ENCODE assay signal across 12 mouse cellular contexts in the genomic region with DNA sequence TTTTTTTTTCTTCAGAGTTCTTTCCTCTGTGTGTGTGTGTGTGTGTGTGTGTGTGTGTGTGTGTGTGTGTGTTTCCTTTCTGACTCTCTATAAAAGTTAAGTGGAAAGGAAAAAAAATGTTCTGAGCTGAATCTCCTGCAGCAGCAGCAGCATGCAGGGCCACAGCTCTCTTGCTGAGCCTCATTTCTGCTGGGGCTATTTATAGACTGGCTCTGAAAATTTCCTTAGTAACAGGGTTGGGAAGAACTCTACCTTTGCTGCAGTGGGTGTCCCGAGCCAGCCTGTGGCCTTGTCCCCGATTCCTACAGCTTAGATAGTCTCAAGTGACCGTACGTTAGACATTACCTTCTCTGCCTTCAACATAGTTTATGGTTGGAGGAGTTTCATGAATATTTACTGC.
A peak's percentile ranks its signal among the peaks of the same experiment; 100 is the strongest.
DNase-seq lines count a peak whose midpoint lies in the region; ATAC-seq and TF ChIP-seq lines count a peak whose summit lies in the region.
"Had no signal": no experiment of that assay in that cellular context is flagged by ENCODE, and none has a peak within 500 bp of the region (broad histone marks: within the 10 kb centered on the region; RNA-seq: fewer than 3 reads in every experiment).

No protein-coding gene starts in this region.

- no peak for ATAC-seq in heart, postnatal 0 days (ENCODE audit: insufficient read depth, low read depth)

- DNase-seq in adrenal gland, adult 2 months: peak; percentile 44
- no peak for DNase-seq in adrenal gland, postnatal 14 days
- DNase-seq in heart, postnatal 0 days (ENCODE audit: low spot score): peak; percentile 27
- no peak for DNase-seq in heart, adult 2 months
- DNase-seq in adrenal gland, postnatal 10 days: peak; percentile 12
- DNase-seq in cerebellum, postnatal 25 days: peak; percentile 46 to 54
- no peak for DNase-seq in ovary, adult 18-20 months (ENCODE audit: low spot score)
- DNase-seq in urinary bladder, postnatal 25 days (ENCODE audit: low spot score): no peak
- DNase-seq: gastrocnemius, postnatal 10 days; kidney, adult 18-20 months had no signal

- no peak for TF ChIP-seq POLR2A in heart, adult 2 months (IDR thresholded peaks at IDR 0.05; ENCODE audit: insufficient read depth, low read depth, low read length)

- H3K4me3 ChIP-seq in heart, postnatal 0 days (ENCODE audit: low read depth, low read length): no peak overlapping the region
- no peak overlapping the region for H3K4me3 ChIP-seq in heart, adult 2 months
- H3K4me3 ChIP-seq: embryonic facial prominence, embryonic 15.5 days; liver, embryonic 15.5 days had no signal

- no peak overlapping the region for H3K4me2 ChIP-seq in heart, postnatal 0 days (ENCODE audit: low read depth, low read length)
- H3K4me2 ChIP-seq: embryonic facial prominence, embryonic 15.5 days; liver, embryonic 15.5 days had no signal

- no peak overlapping the region for H3K27ac ChIP-seq in heart, postnatal 0 days (ENCODE audit: low read depth)
- H3K27ac ChIP-seq in heart, adult 2 months: no peak overlapping the region
- H3K27ac ChIP-seq: embryonic facial prominence, embryonic 15.5 days; liver, embryonic 15.5 days had no signal

- intact Hi-C loops in heart, adult 2 months (cut with DNase I): no loop called here

- no peaks in the 10 kb centered on the region for H3K9me3 ChIP-seq in heart, postnatal 0 days (replicated peaks; ENCODE audit: control insufficient read depth, low read length)
- H3K9me3 ChIP-seq: embryonic facial prominence, embryonic 15.5 days; liver, embryonic 15.5 days had no signal

- TF ChIP-seq CTCF in heart, postnatal 0 days (IDR thresholded peaks at IDR 0.05; ENCODE audit: low read depth): no peak
- TF ChIP-seq CTCF in heart, adult 2 months (IDR thresholded peaks at IDR 0.05): no peak

- WGBS in heart, postnatal 0 days: 29% methylated on average over 4 of the region's 4 CpGs
- WGBS in heart, adult 2 months: 46% methylated on average over 4 of the region's 4 CpGs

- H3K79me2 ChIP-seq in heart, adult 2 months (replicated peaks; ENCODE audit: control insufficient read depth, insufficient read depth, low read length): no peaks in the 10 kb centered on the region

- H3K27me3 ChIP-seq in heart, postnatal 0 days (ENCODE audit: control insufficient read depth, insufficient read depth, low read length): no peaks in the 10 kb centered on the region
- H3K27me3 ChIP-seq in heart, adult 2 months (ENCODE audit: control insufficient read depth, insufficient read depth, low read length): no peaks in the 10 kb centered on the region
- H3K27me3 ChIP-seq: embryonic facial prominence, embryonic 15.5 days; liver, embryonic 15.5 days had no signal

- peaks cover 6% of the 10 kb centered on the region; the same call in 1 of the 2 replicates for H3K4me1 ChIP-seq in heart, postnatal 0 days (ENCODE audit: control insufficient read depth, insufficient read depth)
- H3K4me1 ChIP-seq in heart, adult 2 months (ENCODE audit: control insufficient read depth, insufficient read depth, low read length): no peaks in the 10 kb centered on the region; the same call in 1 of the 2 replicates
- H3K4me1 ChIP-seq: embryonic facial prominence, embryonic 15.5 days; liver, embryonic 15.5 days had no signal

- no peak for TF ChIP-seq EP300 in heart, postnatal 0 days (IDR thresholded peaks at IDR 0.05; ENCODE audit: low read depth)
- no peak for TF ChIP-seq EP300 in heart, adult 2 months (IDR thresholded peaks at IDR 0.05; ENCODE audit: insufficient read depth, low read depth, low read length)

- no peak overlapping the region for H3K9ac ChIP-seq in heart, postnatal 0 days (replicated peaks; ENCODE audit: low read depth, low read length)
- no peak overlapping the region for H3K9ac ChIP-seq in heart, adult 2 months (ENCODE audit: low read depth, low read length)
- H3K9ac ChIP-seq: embryonic facial prominence, embryonic 15.5 days; liver, embryonic 15.5 days had no signal

- no peaks in the 10 kb centered on the region for H3K36me3 ChIP-seq in heart, postnatal 0 days (replicated peaks; ENCODE audit: control insufficient read depth, insufficient read depth, low read length)
- no peaks in the 10 kb centered on the region for H3K36me3 ChIP-seq in heart, adult 2 months (ENCODE audit: control insufficient read depth, insufficient read depth, low read length)
- H3K36me3 ChIP-seq: embryonic facial prominence, embryonic 15.5 days; liver, embryonic 15.5 days had no signal

Comparison
In these comparisons a context has a peak if more than half of its experiments do, and no peak if none do; other contexts are left out.
1. DNase-seq: peak in adrenal gland, adult 2 months (single experiment), heart, postnatal 0 days (single experiment), adrenal gland, postnatal 10 days (single experiment) and cerebellum, postnatal 25 days (2 of 2); none in adrenal gland, postnatal 14 days (single experiment), heart, adult 2 months (0 of 2), ovary, adult 18-20 months (single experiment) and urinary bladder, postnatal 25 days (single experiment).